Mouse (Mus musculus): ENCODE data around the gene Abcc4.

DNA sequence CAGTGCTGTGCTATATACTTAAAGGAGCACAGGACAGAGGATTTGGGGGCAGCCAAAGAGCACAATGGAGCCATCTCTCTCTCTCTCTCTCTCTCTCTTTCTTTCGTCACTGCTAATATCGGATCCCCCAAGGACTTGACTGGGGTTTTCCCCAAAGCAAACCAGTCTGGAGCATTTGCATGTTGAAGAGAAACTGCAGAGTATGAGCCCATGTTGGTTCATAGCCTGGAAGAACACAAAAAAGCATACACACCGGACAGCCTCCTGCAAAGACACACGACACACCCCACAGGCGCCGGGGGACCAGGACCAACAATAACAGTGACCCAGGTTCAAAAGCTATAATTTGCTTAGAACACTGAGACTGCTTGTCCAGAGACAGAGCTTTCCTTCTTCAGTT, 14.1 kb downstream of the Abcc4 start:
- TF ChIP-seq CTCF (IDR thresholded peaks at IDR 0.05; ENCODE audit: low read depth, low read length) (no peak), POLR2AphosphoS5 (IDR thresholded peaks at IDR 0.05; ENCODE audit: insufficient replicate concordance, low read depth, low read length) (no peak), GATA1 (IDR thresholded peaks at IDR 0.05; ENCODE audit: borderline replicate concordance, low read length) (no peak)
